Mouse (Mus musculus): ENCODE data around the gene Aktip. TPM values are rescaled to one million over a fixed set of nuclear protein-coding genes. Genes with fewer than 3 reads are reported as not detected.

The Aktip gene
- polyA plus RNA-seq, 1 experiment from 2014 or later, result 49.7 TPM

GRCm38 (mm10) chr8:91176176-91176575 lies 23.6 kb downstream of the Aktip start:
- H3K4me3 ChIP-seq, result no peak overlapping the region
- no peaks in the 10 kb centered on the region for H3K36me3 ChIP-seq
- no peak for DNase-seq (ENCODE audit: low spot score)
- H3K4me1 ChIP-seq, result peaks cover 10% of the 10 kb centered on the region; the same call in 1 of the 2 replicates
- H3K9me3 ChIP-seq, result no peaks in the 10 kb centered on the region
- H3K27me3 ChIP-seq (ENCODE audit: insufficient read depth, poor library complexity, severe bottlenecking), result no peaks in the 10 kb centered on the region
- H3K27ac ChIP-seq, result no peak overlapping the region
- 79% methylated on average over 14 of the region's 14 CpGs for WGBS

DNA sequence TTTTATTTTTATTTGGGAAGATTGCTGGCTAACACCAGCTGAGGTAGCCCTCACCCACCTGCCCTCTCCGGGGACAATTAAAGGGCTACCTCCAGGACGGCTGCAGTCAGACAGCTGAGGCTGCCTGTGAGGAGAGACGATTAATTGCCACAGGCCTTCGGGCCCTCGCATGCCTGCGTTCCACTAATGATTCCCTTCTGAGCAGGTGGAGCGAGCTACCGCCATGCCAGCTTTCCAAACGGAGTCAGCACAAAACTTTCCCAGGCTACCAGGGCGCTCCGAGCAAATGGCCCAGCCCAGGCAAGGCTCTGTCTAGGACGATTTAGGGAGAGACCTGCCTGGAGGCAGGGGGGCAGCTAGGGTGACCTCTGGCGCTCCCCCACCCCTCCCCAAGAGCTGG lies 28.2 kb downstream of the Aktip start:
- Histone ChIP-seq H3K9me3 (no peaks in the 10 kb centered on the region), H3K36me3 (no peaks in the 10 kb centered on the region), H3K27ac (no peak overlapping the region), H3K4me3 (no peak overlapping the region), H3K4me1 (0 out of 2 replicates have a peak, but pooled peaks cover 5% of the 10 kb centered on the region), H3K27me3 (ENCODE audit: insufficient read depth, poor library complexity, severe bottlenecking) (no peaks in the 10 kb centered on the region)
- DNase-seq (ENCODE audit: low spot score), result no peak
- WGBS, result 71% methylated on average over 13 of the region's 13 CpGs

GRCm38 (mm10) chr8:91170914-91171313 lies 28.9 kb downstream of the Aktip start:
- Histone ChIP-seq H3K36me3 (no peaks in the 10 kb centered on the region), H3K27ac (no peak overlapping the region), H3K4me3 (no peak overlapping the region), H3K4me1 (0 out of 2 replicates have a peak, but pooled peaks cover 5% of the 10 kb centered on the region), H3K9me3 (no peaks in the 10 kb centered on the region), H3K27me3 (ENCODE audit: insufficient read depth, poor library complexity, severe bottlenecking) (no peaks in the 10 kb centered on the region)
- WGBS, result 76% methylated on average over 14 of the region's 14 CpGs
- DNase-seq (ENCODE audit: low spot score), result no peak

DNA sequence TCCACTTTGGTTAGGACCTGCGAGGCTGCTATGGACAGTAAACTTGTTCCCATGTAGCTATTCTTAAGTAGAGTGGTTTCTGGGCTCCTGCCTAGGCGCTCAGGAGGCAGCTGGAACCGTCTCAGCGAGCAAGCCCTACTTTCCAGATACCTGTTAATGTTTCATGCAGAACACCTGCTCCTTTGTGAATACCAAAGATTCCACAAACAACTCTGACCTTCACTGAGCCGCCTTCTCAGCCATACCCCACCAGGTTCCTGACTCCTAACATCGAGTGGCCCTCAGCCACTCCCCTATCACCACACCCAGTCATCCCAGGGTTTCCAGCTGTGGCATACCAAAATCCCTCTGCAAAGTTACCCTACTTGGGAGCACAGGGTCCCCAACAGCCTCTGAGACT lies 29.6 kb downstream of the Aktip start:
- DNase-seq (ENCODE audit: low spot score), result no peak
- Histone ChIP-seq H3K4me1 (0 out of 2 replicates have a peak, but pooled peaks cover 5% of the 10 kb centered on the region), H3K4me3 (no peak overlapping the region), H3K36me3 (no peaks in the 10 kb centered on the region), H3K9me3 (no peaks in the 10 kb centered on the region), H3K27ac (no peak overlapping the region), H3K27me3 (ENCODE audit: insufficient read depth, poor library complexity, severe bottlenecking) (no peaks in the 10 kb centered on the region)
- WGBS, result 80% methylated on average over 6 of the region's 6 CpGs

DNA sequence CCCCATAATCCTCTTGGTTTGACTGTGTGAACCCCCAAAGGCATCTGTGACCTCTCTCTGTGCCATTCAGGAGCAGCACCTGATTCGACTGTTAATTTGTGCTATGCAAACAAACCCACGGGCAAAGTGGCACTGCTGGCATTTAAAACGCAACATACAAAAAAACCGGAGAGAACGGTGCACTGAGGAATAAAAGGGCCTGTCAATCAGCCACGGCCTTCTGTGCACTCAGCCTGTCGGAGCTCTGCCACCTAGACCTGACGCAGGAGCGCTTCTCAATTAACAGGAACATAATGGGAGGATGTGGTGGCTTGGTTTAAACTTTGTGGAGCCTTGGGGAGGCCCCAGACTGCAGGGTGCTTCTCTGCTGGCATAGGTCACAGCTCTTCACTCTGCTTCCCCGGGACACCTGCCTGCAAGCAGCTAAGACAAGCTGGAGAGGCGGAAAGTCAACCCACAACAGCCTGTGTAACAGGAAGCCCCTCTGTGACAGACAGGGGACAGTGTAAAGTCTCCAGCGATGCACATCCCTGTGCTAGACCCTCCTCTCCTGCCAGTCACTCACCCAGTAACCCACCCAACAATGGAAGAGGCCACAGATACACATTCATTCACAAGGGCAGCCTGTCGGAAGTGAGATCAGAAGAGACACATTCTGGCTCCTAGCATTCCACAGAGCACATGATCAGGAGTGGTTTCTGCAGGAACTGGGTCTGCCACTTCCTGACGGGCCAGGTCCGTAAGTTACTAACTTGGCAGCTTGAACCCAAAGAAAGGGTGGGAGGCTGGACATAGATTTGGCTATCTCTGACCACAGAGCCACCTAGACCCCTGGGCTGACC lies 39.6 kb downstream of the Aktip start:
- Histone ChIP-seq H3K4me1 (peaks cover 5% of the 10 kb centered on the region; the same call in 1 of the 2 replicates), H3K27me3 (ENCODE audit: insufficient read depth, poor library complexity, severe bottlenecking) (no peaks in the 10 kb centered on the region), H3K4me3 (no peak overlapping the region), H3K27ac (no peak overlapping the region), H3K9me3 (no peaks in the 10 kb centered on the region), H3K36me3 (no peaks in the 10 kb centered on the region)
- 65% methylated on average over 15 of the region's 15 CpGs for WGBS
- no peak for DNase-seq (ENCODE audit: low spot score)

DNA sequence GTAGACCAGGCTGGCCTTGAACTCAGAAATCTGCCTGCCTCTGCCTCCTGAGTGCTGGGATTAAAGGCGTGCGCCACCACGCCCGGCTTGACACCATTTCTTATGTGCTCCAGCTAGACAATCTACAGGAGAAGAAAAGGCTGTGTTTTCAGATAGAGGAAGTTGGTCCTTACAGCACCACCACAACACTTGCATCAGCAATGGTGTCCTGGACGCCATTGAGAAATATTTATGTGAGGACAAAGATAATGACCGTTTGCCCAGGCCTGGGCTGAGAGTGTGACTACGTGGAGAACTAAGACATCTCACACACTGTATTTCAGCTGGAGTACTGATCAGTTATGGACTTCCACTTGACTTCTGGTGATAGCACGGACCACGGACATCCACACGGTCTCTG lies 41.2 kb downstream of the Aktip start:
- Histone ChIP-seq H3K36me3 (no peaks in the 10 kb centered on the region), H3K4me1 (peaks cover 5% of the 10 kb centered on the region; the same call in 1 of the 2 replicates), H3K9me3 (no peaks in the 10 kb centered on the region), H3K4me3 (no peak overlapping the region), H3K27ac (no peak overlapping the region), H3K27me3 (ENCODE audit: insufficient read depth, poor library complexity, severe bottlenecking) (no peaks in the 10 kb centered on the region)
- DNase-seq (ENCODE audit: low spot score), result no peak
- 94% methylated on average over 10 of the region's 10 CpGs for WGBS

DNA sequence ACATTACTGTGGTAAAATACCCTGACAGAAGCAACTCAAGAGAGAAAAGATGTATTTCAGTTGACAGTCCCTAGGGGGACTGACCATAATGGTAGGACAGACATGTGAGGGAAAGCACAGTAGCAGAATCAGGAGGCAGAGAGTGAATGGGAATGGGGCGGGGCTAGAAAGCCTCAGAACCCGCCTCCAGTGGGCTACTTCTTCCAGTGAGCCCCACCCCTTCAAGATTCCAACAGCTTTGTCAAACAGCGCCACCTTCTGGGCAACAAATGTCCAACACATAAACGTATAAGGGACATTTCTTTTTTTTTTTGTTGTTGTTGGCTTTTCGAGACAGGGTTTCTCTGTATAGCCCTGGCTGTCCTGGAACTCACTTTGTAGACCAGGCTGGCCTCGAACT lies 45.2 kb downstream of the Aktip start:
- H3K9me3 ChIP-seq, result no peaks in the 10 kb centered on the region
- 36% methylated on average over 6 of the region's 6 CpGs for WGBS
- no peaks in the 10 kb centered on the region for H3K27me3 ChIP-seq (ENCODE audit: insufficient read depth, poor library complexity, severe bottlenecking)
- no peaks in the 10 kb centered on the region for H3K36me3 ChIP-seq
- DNase-seq (ENCODE audit: low spot score), result no peak
- no peak overlapping the region for H3K4me3 ChIP-seq
- no peaks in the 10 kb centered on the region for H3K4me1 ChIP-seq
- no peak overlapping the region for H3K27ac ChIP-seq

GRCm38 (mm10) chr8:91153831-91154230 lies 45.9 kb downstream of the Aktip start:
- no peaks in the 10 kb centered on the region for H3K9me3 ChIP-seq
- 78% methylated on average over 3 of the region's 3 CpGs for WGBS
- no peaks in the 10 kb centered on the region for H3K27me3 ChIP-seq (ENCODE audit: insufficient read depth, poor library complexity, severe bottlenecking)
- DNase-seq (ENCODE audit: low spot score), result no peak
- H3K4me3 ChIP-seq, result no peak overlapping the region
- no peaks in the 10 kb centered on the region; the same call in 1 of the 2 replicates for H3K4me1 ChIP-seq
- H3K27ac ChIP-seq, result no peak overlapping the region
- no peaks in the 10 kb centered on the region for H3K36me3 ChIP-seq

DNA sequence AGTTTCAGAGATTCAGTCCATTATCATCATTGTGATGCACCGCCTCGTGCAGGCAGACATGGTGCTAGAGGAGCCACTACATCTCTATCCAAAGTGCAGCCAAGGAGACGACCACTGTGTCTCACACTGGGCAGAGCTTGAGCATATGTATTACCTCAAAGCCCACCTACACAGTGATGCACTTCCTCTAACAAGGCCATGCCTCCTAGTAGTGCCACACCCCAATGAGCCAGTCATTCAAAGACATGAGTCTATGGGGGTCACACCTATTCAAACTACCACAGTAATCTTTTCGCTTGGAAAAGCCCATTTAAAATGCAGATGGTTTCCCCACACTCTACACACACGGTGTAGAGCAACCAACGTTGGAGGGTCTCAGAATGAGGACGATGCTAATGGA lies 48.2 kb downstream of the Aktip start:
- Histone ChIP-seq H3K4me3 (no peak overlapping the region), H3K9me3 (no peaks in the 10 kb centered on the region), H3K4me1 (no peaks in the 10 kb centered on the region; the same call in 1 of the 2 replicates), H3K36me3 (no peaks in the 10 kb centered on the region), H3K27ac (no peak overlapping the region), H3K27me3 (ENCODE audit: insufficient read depth, poor library complexity, severe bottlenecking) (no peaks in the 10 kb centered on the region)
- 85% methylated on average over 7 of the region's 7 CpGs for WGBS
- no peak for DNase-seq (ENCODE audit: low spot score)

DNA sequence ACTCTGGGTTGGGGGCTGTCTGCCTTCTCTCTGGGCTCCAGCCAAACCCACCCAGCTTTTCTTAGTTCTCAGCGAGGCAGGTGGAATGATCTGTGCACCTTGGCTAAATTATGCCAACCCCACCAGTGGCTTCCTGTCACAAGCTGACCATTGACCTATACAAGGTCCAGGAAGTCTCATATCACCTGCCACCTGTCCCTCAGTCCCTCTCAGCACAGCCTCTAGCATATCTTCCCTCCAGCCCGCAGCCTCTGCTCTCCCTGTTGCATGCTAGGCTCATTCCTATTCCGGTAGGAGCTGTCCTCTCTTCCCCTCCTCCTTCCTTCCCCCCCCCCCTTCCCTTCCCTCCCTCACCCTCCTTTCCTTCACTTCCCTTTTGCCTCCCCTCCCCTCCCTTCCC lies 50.5 kb downstream of the Aktip start:
- H3K27ac ChIP-seq, result no peak overlapping the region
- 66% methylated on average over 3 of the region's 3 CpGs for WGBS
- no peak overlapping the region for H3K4me3 ChIP-seq
- no peak for DNase-seq (ENCODE audit: low spot score)
- H3K9me3 ChIP-seq, result no peaks in the 10 kb centered on the region
- no peaks in the 10 kb centered on the region for H3K36me3 ChIP-seq
- no peaks in the 10 kb centered on the region for H3K27me3 ChIP-seq (ENCODE audit: insufficient read depth, poor library complexity, severe bottlenecking)
- no peaks in the 10 kb centered on the region; the same call in 1 of the 2 replicates for H3K4me1 ChIP-seq

GRCm38 (mm10) chr8:91148643-91149178 lies 51.1 kb downstream of the Aktip start:
- no peaks in the 10 kb centered on the region for H3K27me3 ChIP-seq (ENCODE audit: insufficient read depth, poor library complexity, severe bottlenecking)
- no peaks in the 10 kb centered on the region for H3K9me3 ChIP-seq
- no peaks in the 10 kb centered on the region for H3K36me3 ChIP-seq
- H3K4me3 ChIP-seq, result no peak overlapping the region
- no peak overlapping the region for H3K27ac ChIP-seq
- DNase-seq (ENCODE audit: low spot score), result no peak
- WGBS, result 67% methylated on average over 15 of the region's 15 CpGs
- H3K4me1 ChIP-seq, result no peaks in the 10 kb centered on the region; the same call in 1 of the 2 replicates

DNA sequence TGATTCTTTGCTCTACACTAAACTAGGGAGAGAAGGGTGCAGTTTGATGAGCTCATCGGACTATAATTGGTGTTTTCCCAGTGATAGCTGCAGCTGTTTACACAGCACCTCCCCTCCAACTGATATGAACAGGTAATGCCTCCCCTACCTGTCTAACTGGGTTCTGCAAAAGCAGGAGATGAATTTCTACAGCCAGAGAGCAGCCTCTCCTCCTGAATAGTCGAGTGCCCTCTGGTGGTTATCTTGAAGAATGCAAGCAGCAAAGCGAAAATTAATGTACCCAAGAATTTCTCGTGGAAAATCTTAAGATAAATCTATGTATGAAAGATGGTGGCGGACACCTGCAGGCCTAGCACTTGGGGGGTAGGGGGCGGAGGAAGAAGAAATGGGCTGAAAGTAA lies 52.1 kb downstream of the Aktip start:
- Histone ChIP-seq H3K4me1 (no peaks in the 10 kb centered on the region; the same call in 1 of the 2 replicates), H3K9me3 (no peaks in the 10 kb centered on the region), H3K27me3 (ENCODE audit: insufficient read depth, poor library complexity, severe bottlenecking) (no peaks in the 10 kb centered on the region), H3K27ac (no peak overlapping the region), H3K36me3 (no peaks in the 10 kb centered on the region), H3K4me3 (no peak overlapping the region)
- 11% methylated on average over 6 of the region's 6 CpGs for WGBS
- no peak for DNase-seq (ENCODE audit: low spot score)

- H3K9me3 ChIP-seq, result no peaks in the 10 kb centered on the region
- H3K36me3 ChIP-seq, result no peaks in the 10 kb centered on the region
- H3K4me1 ChIP-seq, result no peaks in the 10 kb centered on the region
- H3K27me3 ChIP-seq (ENCODE audit: insufficient read depth, poor library complexity, severe bottlenecking), result no peaks in the 10 kb centered on the region
- DNase-seq (ENCODE audit: low spot score), result no peak
- H3K27ac ChIP-seq, result no peak overlapping the region
- H3K4me3 ChIP-seq, result no peak overlapping the region
- 84% methylated on average over 4 of the region's 4 CpGs for WGBS
Measured at GRCm38 (mm10) chr8:91140828-91141227, 58.9 kb downstream of the Aktip start.
